Mouse (Mus musculus) heart, embryonic 14.5 days (tissue): Measurements from ENCODE around the gene Sh3rf3. TPM values are rescaled to one million over a fixed set of nuclear protein-coding genes. Genes with fewer than 3 reads are reported as not detected.

Source experiments
- ATAC-seq: fragments of 200-750 bp; cut with Nextera tagmentation; 2 replicates; pipeline ENCODE4 v1.8.0; 2017; ENCODE audit warnings: low read depth, moderate TSS enrichment; ENCODE audit not compliant: insufficient number of reproducible peaks, insufficient read depth, low FRiP score
- H3K27ac ChIP-seq, 2 experiments: fragments of 200-500 bp in 1 of 2; fragments of 300-500 bp in 1 of 2; sonication (generic) in 1 of 2; replicated peaks in 1 of 2; 2 replicates each; pipeline ENCODE4 v1.5.1; 2012 to 2014; ENCODE audit warnings: low read depth in 2 of 2, low read length in 2 of 2, control low read depth in 1 of 2, mild to moderate bottlenecking in 1 of 2, mixed read lengths in 1 of 2; ENCODE audit not compliant: control insufficient read depth in 1 of 2, insufficient read depth in 1 of 2
- H3K27me3 ChIP-seq: fragments of 300-500 bp; sonication (generic); 2 replicates; pipeline ENCODE4 v1.6.1; 2014; ENCODE audit warnings: mild to moderate bottlenecking, low read length, control low read depth; ENCODE audit not compliant: control insufficient read depth, insufficient read depth
- H3K36me3 ChIP-seq: fragments of 300-500 bp; sonication (generic); 2 replicates; pipeline ENCODE4 v1.6.1; 2014; ENCODE audit warnings: mild to moderate bottlenecking, control low read depth, low read length, mixed read lengths; ENCODE audit not compliant: control insufficient read depth, insufficient read depth
- H3K4me1 ChIP-seq, 2 experiments: fragments of 200-500 bp in 1 of 2; fragments of 300-500 bp in 1 of 2; sonication (generic) in 1 of 2; 2 replicates each; pipeline ENCODE4 v1.6.1; 2012 to 2014; ENCODE audit warnings: low read length in 2 of 2, control low read depth in 1 of 2, mixed read lengths in 1 of 2; ENCODE audit not compliant: control insufficient read depth in 2 of 2, insufficient read depth in 2 of 2
- H3K4me2 ChIP-seq: fragments of 300-500 bp; sonication (generic); 2 replicates; pipeline ENCODE4 v1.6.1; 2014; ENCODE audit warnings: mild to moderate bottlenecking, low read length
- H3K4me3 ChIP-seq, 2 experiments: fragments of 200-500 bp in 1 of 2; fragments of 300-500 bp in 1 of 2; sonication (generic) in 1 of 2; 2 replicates each; pipeline ENCODE4 v1.5.1; 2012 to 2014; ENCODE audit warnings: low read length in 2 of 2, mild to moderate bottlenecking in 2 of 2, control low read depth in 1 of 2, low read depth in 1 of 2, moderate library complexity in 1 of 2; ENCODE audit not compliant: control insufficient read depth in 1 of 2, insufficient read depth in 1 of 2
- H3K9ac ChIP-seq: fragments of 300-500 bp; sonication (generic); 2 replicates; pipeline ENCODE4 v1.6.1; 2014; ENCODE audit warnings: mild to moderate bottlenecking, low read length
- H3K9me3 ChIP-seq: fragments of 300-500 bp; sonication (generic); 2 replicates; pipeline ENCODE4 v1.6.1; 2016; ENCODE audit warnings: low read length, control low read depth; ENCODE audit not compliant: control insufficient read depth
- WGBS: fragments of 180-500 bp; shearing (Covaris S2); extraction: QIAGEN DNeasy Blood & Tissue Kit; methylation state at CpG from one replicate; pipeline ENCODE4 v1.1.7; 2014; 5-methylcytosine and 5-hydroxymethylcytosine counted together
- polyA plus RNA-seq: library from polyadenylated mRNA; unstranded; fragments of >200 nt; fragmentation: Nextera tagmentation; extraction: Ambion mirVana; gene quantifications from 2 replicates; pipeline ENCODE4 v1.2.1, GENCODE M21; 2014

Sh3rf3 gene
- polyA plus RNA-seq, 1 experiment from 2014 or later = 0.65 TPM

- H3K27me3 ChIP-seq = peaks cover 6% of the 10 kb centered on the region; the same call in 1 of the 2 replicates
- WGBS = 66% methylated on average over 13 of the region's 13 CpGs
- no peak overlapping the region for H3K27ac ChIP-seq
- no peak overlapping the region for H3K4me2 ChIP-seq
- ATAC-seq = no peak
- peaks cover 0 to 2% of the 10 kb centered on the region in 2 experiments; a peak in 1 of 4 replicates for H3K4me1 ChIP-seq
- H3K4me3 ChIP-seq = no peak overlapping the region
- no peak overlapping the region for H3K9ac ChIP-seq
- no peaks in the 10 kb centered on the region for H3K36me3 ChIP-seq
- H3K9me3 ChIP-seq = no peaks in the 10 kb centered on the region
Measured at GRCm38 (mm10) chr10:58833741-58834178, 20.6 kb downstream of the Sh3rf3 start.

- H3K36me3 ChIP-seq = no peaks in the 10 kb centered on the region
- H3K27me3 ChIP-seq = 0 out of 2 replicates have a peak, but pooled peaks cover 6% of the 10 kb centered on the region
- H3K9ac ChIP-seq = no peak overlapping the region
- H3K4me1 ChIP-seq = peaks cover 0 to 2% of the 10 kb centered on the region in 2 experiments; a peak in 1 of 4 replicates
- no peak for ATAC-seq
- H3K4me3 ChIP-seq = no peak overlapping the region
- H3K4me2 ChIP-seq = no peak overlapping the region
- H3K9me3 ChIP-seq = no peaks in the 10 kb centered on the region
- H3K27ac ChIP-seq = no peak overlapping the region
- WGBS = 81% methylated on average over 3 of the region's 3 CpGs
Measured at GRCm38 (mm10) chr10:58836391-58836790, 23.2 kb downstream of the Sh3rf3 start.

- Histone ChIP-seq H3K4me1 (peaks cover 0 to 2% of the 10 kb centered on the region in 2 experiments; a peak in 1 of 4 replicates), H3K27me3 (0 out of 2 replicates have a peak, but pooled peaks cover 6% of the 10 kb centered on the region), H3K4me3 (no peak overlapping the region), H3K27ac (no peak overlapping the region), H3K4me2 (no peak overlapping the region), H3K9me3 (no peaks in the 10 kb centered on the region), H3K9ac (no peak overlapping the region), H3K36me3 (no peaks in the 10 kb centered on the region)
- no peak for ATAC-seq
- 82% methylated on average over 5 of the region's 5 CpGs for WGBS
Measured at GRCm38 (mm10) chr10:58837504-58837903, 24.3 kb downstream of the Sh3rf3 start.

DNA sequence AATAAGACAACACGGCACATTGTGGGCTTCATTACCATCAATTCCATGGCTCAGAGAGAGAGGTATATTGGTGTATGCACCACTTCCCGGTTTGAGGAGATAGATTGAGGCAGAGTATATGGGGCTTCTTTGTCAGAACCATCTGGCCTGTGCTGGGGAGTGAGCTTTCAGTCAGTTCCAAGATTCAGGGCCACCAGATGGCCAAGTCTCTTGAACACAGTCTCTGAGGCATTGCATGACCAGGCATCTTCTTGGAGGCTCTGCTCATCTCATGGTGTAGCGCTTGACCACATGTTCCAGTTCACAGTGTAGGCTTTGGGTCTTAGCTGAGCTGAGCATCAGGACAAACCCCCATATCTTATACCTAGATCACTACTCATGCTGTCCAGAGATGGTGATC lies 28.8 kb downstream of the Sh3rf3 start:
- H3K36me3 ChIP-seq = no peaks in the 10 kb centered on the region
- H3K4me2 ChIP-seq = no peak overlapping the region
- 80% methylated on average over 3 of the region's 3 CpGs for WGBS
- ATAC-seq = no peak
- H3K4me1 ChIP-seq = no peaks in the 10 kb centered on the region
- no peak overlapping the region for H3K9ac ChIP-seq
- H3K4me3 ChIP-seq = no peak overlapping the region
- H3K27ac ChIP-seq = no peak overlapping the region
- no peaks in the 10 kb centered on the region for H3K9me3 ChIP-seq
- 0 out of 2 replicates have a peak, but pooled peaks cover 6% of the 10 kb centered on the region for H3K27me3 ChIP-seq

DNA sequence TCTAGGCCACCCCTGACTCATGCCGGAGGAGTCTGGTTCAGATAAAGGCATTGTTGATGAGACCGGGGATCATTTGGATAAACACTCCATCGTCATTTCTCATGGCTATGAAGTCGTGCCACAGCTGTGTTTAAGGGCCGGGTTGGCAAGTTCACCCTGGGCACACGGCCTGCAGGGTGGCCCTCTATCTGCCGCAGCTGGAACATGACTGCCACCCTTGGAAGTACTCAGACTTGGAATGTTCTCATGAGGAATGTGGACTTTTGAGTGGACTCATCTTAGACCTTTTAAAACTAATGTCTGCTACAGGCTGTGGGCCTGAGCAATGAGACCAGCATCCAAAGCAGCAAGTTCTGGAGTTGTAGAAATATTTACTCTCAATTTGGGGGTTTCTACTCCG lies 29.9 kb downstream of the Sh3rf3 start:
- Histone ChIP-seq H3K4me1 (no peaks in the 10 kb centered on the region), H3K4me3 (no peak overlapping the region), H3K9ac (no peak overlapping the region), H3K27me3 (0 out of 2 replicates have a peak, but pooled peaks cover 6% of the 10 kb centered on the region), H3K9me3 (no peaks in the 10 kb centered on the region), H3K36me3 (no peaks in the 10 kb centered on the region), H3K27ac (no peak overlapping the region), H3K4me2 (no peak overlapping the region)
- WGBS = 82% methylated on average over 8 of the region's 8 CpGs
- no peak for ATAC-seq

DNA sequence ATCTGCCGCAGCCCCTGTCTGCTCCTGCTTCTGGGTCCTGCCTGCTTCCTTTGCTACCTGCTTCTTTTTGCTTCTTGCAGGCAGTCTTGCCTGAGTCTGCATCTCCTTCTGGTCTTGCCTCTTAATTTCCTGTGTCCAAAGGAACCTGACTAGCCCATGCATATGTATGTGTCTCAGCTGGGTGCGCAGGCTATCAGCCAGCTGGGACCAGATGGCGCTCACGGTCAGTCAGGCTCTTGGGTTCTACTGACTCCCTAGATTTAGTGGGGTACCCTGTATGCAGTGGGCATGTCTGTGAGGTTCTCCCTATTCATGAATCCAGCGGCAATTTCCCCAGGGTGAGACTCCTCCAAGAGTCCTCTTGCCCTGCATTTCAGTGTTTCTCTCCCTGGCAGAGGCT lies 35.0 kb downstream of the Sh3rf3 start:
- H3K4me2 ChIP-seq = no peak overlapping the region
- ATAC-seq = no peak
- H3K9ac ChIP-seq = no peak overlapping the region
- 75% methylated on average over 5 of the region's 5 CpGs for WGBS
- no peak overlapping the region for H3K4me3 ChIP-seq
- no peaks in the 10 kb centered on the region for H3K27me3 ChIP-seq
- no peaks in the 10 kb centered on the region for H3K4me1 ChIP-seq
- H3K36me3 ChIP-seq = no peaks in the 10 kb centered on the region
- H3K27ac ChIP-seq = no peak overlapping the region
- H3K9me3 ChIP-seq = no peaks in the 10 kb centered on the region

DNA sequence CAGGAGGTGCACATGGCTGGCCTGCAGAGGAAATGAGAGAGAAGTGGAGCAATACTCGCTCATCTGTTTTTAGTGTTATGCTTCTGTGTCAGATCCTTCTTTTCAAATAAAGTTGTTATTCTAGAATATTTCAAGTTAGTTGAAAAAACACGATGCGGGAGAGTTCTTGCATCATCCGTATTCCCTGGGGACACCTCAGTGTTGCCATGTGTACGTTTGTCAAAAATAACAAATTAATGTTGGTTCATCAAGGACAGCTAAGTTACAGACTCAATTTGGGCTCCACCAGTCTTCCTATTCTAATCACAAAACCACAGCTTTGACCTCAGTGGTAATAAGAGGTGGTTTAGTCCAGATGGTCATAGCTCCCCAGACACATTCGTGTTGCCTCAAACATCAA lies 35.4 kb downstream of the Sh3rf3 start:
- Histone ChIP-seq H3K27me3 (no peaks in the 10 kb centered on the region), H3K9ac (no peak overlapping the region), H3K27ac (no peak overlapping the region), H3K9me3 (no peaks in the 10 kb centered on the region), H3K4me3 (no peak overlapping the region), H3K4me1 (no peaks in the 10 kb centered on the region), H3K36me3 (no peaks in the 10 kb centered on the region), H3K4me2 (no peak overlapping the region)
- 78% methylated on average over 6 of the region's 6 CpGs for WGBS
- no peak for ATAC-seq

GRCm38 (mm10) chr10:58854548-58855198 lies 41.5 kb downstream of the Sh3rf3 start:
- H3K9ac ChIP-seq = no peak overlapping the region
- H3K36me3 ChIP-seq = no peaks in the 10 kb centered on the region
- peak overlapping the region; percentile 40 for H3K4me2 ChIP-seq
- no peak overlapping the region for H3K27ac ChIP-seq
- ATAC-seq = peak; percentile 39; the same call in 1 of the 2 replicates
- WGBS = 7% methylated on average over 14 of the region's 14 CpGs
- no peaks in the 10 kb centered on the region for H3K27me3 ChIP-seq
- H3K4me3 ChIP-seq = no peak overlapping the region
- H3K9me3 ChIP-seq = no peaks in the 10 kb centered on the region
- H3K4me1 ChIP-seq = peaks cover 4 to 11% of the 10 kb centered on the region in 2 experiments; a peak in 3 of 4 replicates
